10 mouse cellular contexts compared by ENCODE assay signal in the genomic region with DNA sequence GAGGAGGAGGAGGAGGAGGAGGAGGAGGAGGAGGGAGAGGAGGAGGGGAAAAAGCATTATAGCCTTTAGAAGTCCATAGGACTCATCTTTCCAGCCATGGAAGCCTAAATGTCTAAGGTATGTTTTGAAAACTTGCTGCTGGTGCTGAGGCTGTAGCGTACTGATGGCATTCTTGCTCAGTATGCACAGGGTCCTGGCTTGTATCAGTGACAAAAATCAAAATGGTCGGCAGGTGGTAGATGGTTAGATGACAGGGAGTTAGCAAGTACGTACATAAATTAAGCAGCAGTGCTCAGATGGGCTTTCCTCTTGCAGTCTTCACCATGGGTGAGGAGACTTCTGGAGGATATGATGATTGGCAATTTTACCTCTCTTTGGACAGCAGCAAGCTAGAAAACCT. TPM values are rescaled to one million over a fixed set of nuclear protein-coding genes. Genes with fewer than 3 reads are reported as not detected.
DNase-seq lines count a peak whose midpoint lies in the region; ATAC-seq and TF ChIP-seq lines count a peak whose summit lies in the region.
"Had no signal": no experiment of that assay in that cellular context is flagged by ENCODE, and none has a peak within 500 bp of the region (broad histone marks: within the 10 kb centered on the region; RNA-seq: fewer than 3 reads in every experiment).

No protein-coding gene starts in this region.

- no peak overlapping the region for H3K9ac ChIP-seq in hindbrain, embryonic 13.5 days
- H3K9ac ChIP-seq in hindbrain, embryonic 16.5 days (ENCODE audit: low read depth, low read length), result no peak overlapping the region
- no peak overlapping the region for H3K9ac ChIP-seq in midbrain, embryonic 11.5 days (ENCODE audit: low read length)
- H3K9ac ChIP-seq in midbrain, postnatal 0 days (replicated peaks; ENCODE audit: low read length, poor library complexity, severe bottlenecking), result no peak overlapping the region
- H3K9ac ChIP-seq in liver, embryonic 13.5 days, result no peak overlapping the region
- H3K9ac ChIP-seq: lung, embryonic 15.5 days had no signal

- no peaks in the 10 kb centered on the region for H3K9me3 ChIP-seq in hindbrain, embryonic 13.5 days
- no peaks in the 10 kb centered on the region for H3K9me3 ChIP-seq in hindbrain, embryonic 16.5 days (ENCODE audit: control insufficient read depth, low read length)
- H3K9me3 ChIP-seq in midbrain, embryonic 11.5 days (ENCODE audit: control insufficient read depth, low read length), result no peaks in the 10 kb centered on the region
- no peaks in the 10 kb centered on the region for H3K9me3 ChIP-seq in midbrain, postnatal 0 days (ENCODE audit: low read length)
- no peaks in the 10 kb centered on the region for H3K9me3 ChIP-seq in liver, embryonic 13.5 days (replicated peaks)
- H3K9me3 ChIP-seq: lung, embryonic 15.5 days had no signal

- peaks cover 46% of the 10 kb centered on the region for H3K4me1 ChIP-seq in hindbrain, embryonic 13.5 days (replicated peaks)
- peaks cover 13% of the 10 kb centered on the region for H3K4me1 ChIP-seq in hindbrain, embryonic 16.5 days (ENCODE audit: control insufficient read depth, insufficient read depth, low read depth, low read length)
- H3K4me1 ChIP-seq in midbrain, embryonic 11.5 days (ENCODE audit: control insufficient read depth, insufficient read depth, low read length), result no peaks in the 10 kb centered on the region
- no peaks in the 10 kb centered on the region for H3K4me1 ChIP-seq in midbrain, postnatal 0 days (ENCODE audit: insufficient read depth, low read length)
- peaks cover 11% of the 10 kb centered on the region for H3K4me1 ChIP-seq in liver, embryonic 13.5 days (replicated peaks)

- no peak for ATAC-seq in hindbrain, embryonic 13.5 days (ENCODE audit: low FRiP score)
- no peak for ATAC-seq in hindbrain, embryonic 16.5 days
- ATAC-seq in midbrain, embryonic 11.5 days (ENCODE audit: low FRiP score), result 0 out of 2 replicates have a peak, but pooled peaks have one; percentile 30
- ATAC-seq in midbrain, postnatal 0 days (ENCODE audit: low FRiP score), result no peak
- no peak for ATAC-seq in liver, embryonic 13.5 days (ENCODE audit: low read depth)

- DNase-seq in midbrain, embryonic 11.5 days (ENCODE audit: low spot score, missing footprints), result no peak
- no peak for DNase-seq in midbrain, postnatal 0 days (ENCODE audit: low spot score)
- no peak for DNase-seq in liver, embryonic 13.5 days
- DNase-seq in splenic B cell, adult 2 months (ENCODE audit: low read depth, low spot score), result peak; percentile 9
- no peak for DNase-seq in heart, postnatal 36 days
- DNase-seq: thymus, postnatal 25 days had no signal

- 0 out of 2 replicates have a peak overlapping the region, but pooled peaks have one; percentile 27 for H3K4me2 ChIP-seq in hindbrain, embryonic 13.5 days
- H3K4me2 ChIP-seq in hindbrain, embryonic 16.5 days (ENCODE audit: low read length), result no peak overlapping the region
- H3K4me2 ChIP-seq in midbrain, embryonic 11.5 days, result no peak overlapping the region
- no peak overlapping the region for H3K4me2 ChIP-seq in midbrain, postnatal 0 days (ENCODE audit: low read depth, low read length, poor library complexity, severe bottlenecking)
- H3K4me2 ChIP-seq in liver, embryonic 13.5 days, result peak overlapping the region; percentile 15
- H3K4me2 ChIP-seq: heart, embryonic 11.5 days; lung, embryonic 15.5 days had no signal

- H3K27ac ChIP-seq in hindbrain, embryonic 13.5 days, result no peak overlapping the region
- H3K27ac ChIP-seq in hindbrain, embryonic 16.5 days (ENCODE audit: low read depth, low read length), result no peak overlapping the region
- no peak overlapping the region for H3K27ac ChIP-seq in midbrain, embryonic 11.5 days (ENCODE audit: low read depth, low read length)
- H3K27ac ChIP-seq in midbrain, postnatal 0 days (ENCODE audit: low read depth, low read length), result no peak overlapping the region
- H3K27ac ChIP-seq in liver, embryonic 13.5 days, result no peak overlapping the region
- H3K27ac ChIP-seq: lung, embryonic 15.5 days had no signal

- no peak overlapping the region for H3K4me3 ChIP-seq in hindbrain, embryonic 13.5 days
- no peak overlapping the region for H3K4me3 ChIP-seq in hindbrain, embryonic 16.5 days (ENCODE audit: low read length)
- H3K4me3 ChIP-seq in midbrain, embryonic 11.5 days (ENCODE audit: low read depth, low read length), result no peak overlapping the region
- no peak overlapping the region for H3K4me3 ChIP-seq in midbrain, postnatal 0 days (ENCODE audit: low read depth, low read length)
- H3K4me3 ChIP-seq in liver, embryonic 13.5 days (replicated peaks), result no peak overlapping the region
- H3K4me3 ChIP-seq: lung, embryonic 15.5 days had no signal

- intact Hi-C loops in heart, postnatal 36 days (cut with DNase I), result no loop called here

- H3K27me3 ChIP-seq in hindbrain, embryonic 13.5 days, result no peaks in the 10 kb centered on the region
- no peaks in the 10 kb centered on the region for H3K27me3 ChIP-seq in hindbrain, embryonic 16.5 days (replicated peaks; ENCODE audit: control insufficient read depth, insufficient read depth, low read length)
- no peaks in the 10 kb centered on the region for H3K27me3 ChIP-seq in midbrain, embryonic 11.5 days (ENCODE audit: control insufficient read depth, insufficient read depth, low read length)
- H3K27me3 ChIP-seq in midbrain, postnatal 0 days (ENCODE audit: insufficient read depth, low read length), result no peaks in the 10 kb centered on the region
- H3K27me3 ChIP-seq in liver, embryonic 13.5 days, result no peaks in the 10 kb centered on the region
- no peaks in the 10 kb centered on the region for H3K27me3 ChIP-seq in splenic B cell, adult 2 months (ENCODE audit: control insufficient read depth, insufficient read depth, low read length, poor library complexity, severe bottlenecking)

- no peak for TF ChIP-seq CTCF in midbrain, postnatal 0 days (IDR thresholded peaks at IDR 0.05)

- 58% methylated on average over 3 of the region's 3 CpGs for WGBS in hindbrain, embryonic 13.5 days
- WGBS in hindbrain, embryonic 16.5 days, result 42% methylated on average over 3 of the region's 3 CpGs
- 71% methylated on average over 3 of the region's 3 CpGs for WGBS in midbrain, embryonic 11.5 days
- WGBS in midbrain, postnatal 0 days, result 62% methylated on average over 3 of the region's 3 CpGs
- WGBS in liver, embryonic 13.5 days (ENCODE audit: insufficient replicate concordance), result 25% methylated on average over 3 of the region's 3 CpGs

- no peaks in the 10 kb centered on the region for H3K36me3 ChIP-seq in hindbrain, embryonic 13.5 days
- no peaks in the 10 kb centered on the region for H3K36me3 ChIP-seq in hindbrain, embryonic 16.5 days (ENCODE audit: control insufficient read depth, insufficient read depth, low read length)
- H3K36me3 ChIP-seq in midbrain, embryonic 11.5 days (ENCODE audit: control insufficient read depth, insufficient read depth, low read length), result no peaks in the 10 kb centered on the region
- no peaks in the 10 kb centered on the region for H3K36me3 ChIP-seq in midbrain, postnatal 0 days (ENCODE audit: insufficient read depth, low read length)
- no peaks in the 10 kb centered on the region for H3K36me3 ChIP-seq in liver, embryonic 13.5 days
- H3K36me3 ChIP-seq in splenic B cell, adult 2 months (ENCODE audit: control insufficient read depth, insufficient read depth, low read length, poor library complexity, severe bottlenecking), result no peaks in the 10 kb centered on the region
- H3K36me3 ChIP-seq: lung, embryonic 15.5 days had no signal

RNA-seq across cellular contexts. Expression of gene Tspan5, which starts 10.8 kb away (rescaled TPM):
- polyA plus RNA-seq in hindbrain, embryonic 13.5 days (2015; fragmentation: Nextera tagmentation; extraction: Ambion mirVana), result 89.1 and 97.0 TPM in 2 replicates
- polyA plus RNA-seq in hindbrain, embryonic 16.5 days (2015; fragmentation: Nextera tagmentation; extraction: Ambion mirVana), result 86.9 and 93.7 TPM in 2 replicates
- 46.6 and 48.6 TPM in 2 replicates for polyA plus RNA-seq in midbrain, embryonic 11.5 days (2014; fragmentation: Nextera tagmentation; extraction: Ambion mirVana)
- 156 and 165 TPM in 2 replicates for total RNA-seq in midbrain, postnatal 0 days (2014; rRNA removed)
- 97.8 and 99.4 TPM in 2 replicates for polyA plus RNA-seq in midbrain, postnatal 0 days (2015; fragmentation: Nextera tagmentation; extraction: Ambion mirVana)
- polyA plus RNA-seq in liver, embryonic 13.5 days (2015; fragmentation: Nextera tagmentation; extraction: Ambion mirVana), result 4.3 and 4.9 TPM in 2 replicates
- 1 to 10 TPM; 7.3 to 8.6 TPM for total RNA-seq in heart, postnatal 36 days (2021)

Comparison
In these comparisons a context has a peak if more than half of its experiments do, and no peak if none do; other contexts are left out.
1. H3K4me2 ChIP-seq: peak in hindbrain, embryonic 13.5 days (single experiment) and liver, embryonic 13.5 days (single experiment); none in hindbrain, embryonic 16.5 days (single experiment), midbrain, embryonic 11.5 days (single experiment) and midbrain, postnatal 0 days (single experiment).